Mouse (Mus musculus) forebrain, embryonic 11.5 days (tissue): ENCODE measurements around the gene Chrm1. TPM values are rescaled to one million over a fixed set of nuclear protein-coding genes. Genes with fewer than 3 reads are reported as not detected.

Experiments
- ATAC-seq: fragments of 200-750 bp; cut with Nextera tagmentation; replicated peaks from 2 replicates; pipeline ENCODE4 v1.8.0; 2017; ENCODE audit warnings: moderate TSS enrichment; ENCODE audit not compliant: low FRiP score
- DNase-seq: peaks from one replicate; pipeline ENCODE4 v3.0.0-alpha.2; 2017; ENCODE audit warnings: low spot score
- H3K27ac ChIP-seq: fragments of 300-500 bp; sonication (generic); 2 replicates; pipeline ENCODE4 v1.5.1; 2014; ENCODE audit warnings: low read depth, low read length
- H3K27me3 ChIP-seq: fragments of 300-500 bp; sonication (generic); 2 replicates; pipeline ENCODE4 v1.6.1; 2014; ENCODE audit warnings: mild to moderate bottlenecking, low read length, mixed read lengths; ENCODE audit not compliant: control insufficient read depth, insufficient read depth
- H3K36me3 ChIP-seq: fragments of 300-500 bp; sonication (generic); 2 replicates; pipeline ENCODE4 v1.6.1; 2014; ENCODE audit warnings: mild to moderate bottlenecking, low read length, moderate library complexity, mixed read lengths; ENCODE audit not compliant: control insufficient read depth, insufficient read depth
- H3K4me1 ChIP-seq: fragments of 300-500 bp; sonication (generic); replicated peaks from 2 replicates; pipeline ENCODE4 v1.6.1; 2014; ENCODE audit warnings: low read length, mixed read lengths; ENCODE audit not compliant: control insufficient read depth, insufficient read depth
- H3K4me2 ChIP-seq: fragments of 300-500 bp; sonication (generic); 2 replicates; pipeline ENCODE4 v1.6.1; 2014; ENCODE audit warnings: low read depth, mild to moderate bottlenecking, low read length, moderate library complexity, mixed read lengths; ENCODE audit not compliant: severe bottlenecking
- H3K4me3 ChIP-seq: fragments of 300-500 bp; sonication (generic); 2 replicates; pipeline ENCODE4 v1.5.1; 2014; ENCODE audit warnings: low read depth, low read length
- H3K9ac ChIP-seq: fragments of 300-500 bp; sonication (generic); 2 replicates; pipeline ENCODE4 v1.6.1; 2014; ENCODE audit warnings: low read length
- H3K9me3 ChIP-seq: fragments of 300-500 bp; sonication (generic); 2 replicates; pipeline ENCODE4 v1.6.1; 2016; ENCODE audit warnings: low read length, mixed read lengths; ENCODE audit not compliant: control insufficient read depth
- WGBS: fragments of 180-500 bp; shearing (Covaris S2); extraction: QIAGEN DNeasy Blood & Tissue Kit; methylation state at CpG from one replicate; pipeline ENCODE4 v1.1.7; 2014; 5-methylcytosine and 5-hydroxymethylcytosine counted together
- polyA plus RNA-seq: library from polyadenylated mRNA; unstranded; fragments of >200 nt; fragmentation: Nextera tagmentation; extraction: Ambion mirVana; gene quantifications from 2 replicates; pipeline ENCODE4 v1.2.1, GENCODE M21; 2014

Chrm1 gene
- polyA plus RNA-seq, 1 experiment from 2014 or later = 0.13 TPM

- ATAC-seq (no peak), DNase-seq (no peak)
- no peak overlapping the region for H3K4me3 ChIP-seq
- no peaks in the 10 kb centered on the region for H3K27me3 ChIP-seq
- H3K4me2 ChIP-seq = no peak overlapping the region
- no peaks in the 10 kb centered on the region for H3K9me3 ChIP-seq
- no peaks in the 10 kb centered on the region for H3K4me1 ChIP-seq
- no peak overlapping the region for H3K9ac ChIP-seq
- H3K27ac ChIP-seq = no peak overlapping the region
- H3K36me3 ChIP-seq = no peaks in the 10 kb centered on the region
- WGBS = 78% methylated on average over 9 of the region's 9 CpGs
These were observed 36.1 kb downstream of the Chrm1 start for GRCm38 (mm10) chr19:8699652-8700051.

- DNase-seq (no peak), ATAC-seq (no peak)
- Histone ChIP-seq H3K36me3 (no peaks in the 10 kb centered on the region; the same call in 1 of the 2 replicates), H3K9ac (no peak overlapping the region), H3K4me3 (no peak overlapping the region), H3K27me3 (no peaks in the 10 kb centered on the region), H3K4me2 (no peak overlapping the region), H3K9me3 (no peaks in the 10 kb centered on the region), H3K27ac (no peak overlapping the region), H3K4me1 (no peaks in the 10 kb centered on the region)
- 76% methylated on average over 3 of the region's 3 CpGs for WGBS
These were observed 38.9 kb downstream of the Chrm1 start for GRCm38 (mm10) chr19:8702458-8702857.

- no peaks in the 10 kb centered on the region for H3K4me1 ChIP-seq
- no peak overlapping the region for H3K27ac ChIP-seq
- DNase-seq = no peak
- H3K9me3 ChIP-seq = no peaks in the 10 kb centered on the region
- H3K4me3 ChIP-seq = no peak overlapping the region
- 52% methylated on average over 3 of the region's 4 CpGs for WGBS
- ATAC-seq = no peak
- no peak overlapping the region for H3K4me2 ChIP-seq
- H3K9ac ChIP-seq = no peak overlapping the region
- H3K27me3 ChIP-seq = no peaks in the 10 kb centered on the region
- peaks cover 9% of the 10 kb centered on the region; the same call in 1 of the 2 replicates for H3K36me3 ChIP-seq
These were observed 40.0 kb downstream of the Chrm1 start for GRCm38 (mm10) chr19:8703571-8703970.

GRCm38 (mm10) chr19:8705026-8705708 is 41.6 kb downstream of the Chrm1 start:
- H3K9ac ChIP-seq = no peak overlapping the region
- H3K9me3 ChIP-seq = no peaks in the 10 kb centered on the region
- no peak for ATAC-seq
- H3K27me3 ChIP-seq = no peaks in the 10 kb centered on the region
- 75% methylated on average over 6 of the region's 6 CpGs for WGBS
- no peak for DNase-seq
- H3K4me1 ChIP-seq = no peaks in the 10 kb centered on the region
- H3K4me3 ChIP-seq = no peak overlapping the region
- peaks cover 18% of the 10 kb centered on the region for H3K36me3 ChIP-seq
- H3K4me2 ChIP-seq = no peak overlapping the region
- H3K27ac ChIP-seq = no peak overlapping the region

- H3K4me2 ChIP-seq = no peak overlapping the region
- ATAC-seq (no peak), DNase-seq (no peak)
- H3K27ac ChIP-seq = no peak overlapping the region
- no peaks in the 10 kb centered on the region for H3K9me3 ChIP-seq
- 87% methylated on average over 7 of the region's 7 CpGs for WGBS
- peaks cover 18% of the 10 kb centered on the region for H3K36me3 ChIP-seq
- no peaks in the 10 kb centered on the region; the same call in 1 of the 2 replicates for H3K4me1 ChIP-seq
- no peak overlapping the region for H3K9ac ChIP-seq
- H3K4me3 ChIP-seq = no peak overlapping the region
- no peaks in the 10 kb centered on the region for H3K27me3 ChIP-seq
These were observed 42.6 kb downstream of the Chrm1 start for GRCm38 (mm10) chr19:8706132-8706667.

GRCm38 (mm10) chr19:8706930-8707329 is 43.3 kb downstream of the Chrm1 start:
- Histone ChIP-seq H3K9ac (no peak overlapping the region), H3K9me3 (no peaks in the 10 kb centered on the region), H3K27ac (no peak overlapping the region), H3K36me3 (peaks cover 18% of the 10 kb centered on the region), H3K27me3 (no peaks in the 10 kb centered on the region), H3K4me3 (no peak overlapping the region), H3K4me2 (no peak overlapping the region), H3K4me1 (no peaks in the 10 kb centered on the region; the same call in 1 of the 2 replicates)
- no peak for DNase-seq
- 93% methylated on average over 7 of the region's 7 CpGs for WGBS
- ATAC-seq = no peak

- H3K4me3 ChIP-seq = no peak overlapping the region
- no peak for DNase-seq
- no peaks in the 10 kb centered on the region for H3K9me3 ChIP-seq
- H3K4me1 ChIP-seq = no peaks in the 10 kb centered on the region; the same call in 1 of the 2 replicates
- H3K27me3 ChIP-seq = no peaks in the 10 kb centered on the region
- H3K27ac ChIP-seq = no peak overlapping the region
- no peak for ATAC-seq
- H3K36me3 ChIP-seq = peaks cover 18% of the 10 kb centered on the region
- H3K4me2 ChIP-seq = no peak overlapping the region
- WGBS = 93% methylated on average over 8 of the region's 8 CpGs
- no peak overlapping the region for H3K9ac ChIP-seq
These were observed 45.4 kb downstream of the Chrm1 start for GRCm38 (mm10) chr19:8708954-8709353.

GRCm38 (mm10) chr19:8710057-8710456 is 46.5 kb downstream of the Chrm1 start:
- no peak overlapping the region for H3K4me2 ChIP-seq
- no peaks in the 10 kb centered on the region for H3K27me3 ChIP-seq
- H3K4me3 ChIP-seq = no peak overlapping the region
- no peak overlapping the region for H3K27ac ChIP-seq
- peaks cover 2% of the 10 kb centered on the region; the same call in 1 of the 2 replicates for H3K4me1 ChIP-seq
- no peak overlapping the region for H3K9ac ChIP-seq
- peaks cover 18% of the 10 kb centered on the region for H3K36me3 ChIP-seq
- WGBS = 97% methylated on average over 2 of the region's 2 CpGs
- H3K9me3 ChIP-seq = no peaks in the 10 kb centered on the region
- ATAC-seq = no peak
- no peak for DNase-seq

- Histone ChIP-seq H3K9me3 (no peaks in the 10 kb centered on the region), H3K4me1 (peaks cover 2% of the 10 kb centered on the region; the same call in 1 of the 2 replicates), H3K4me2 (peak overlapping the region; percentile 59), H3K9ac (peak overlapping the region; percentile 94), H3K4me3 (peak overlapping the region; percentile 89), H3K36me3 (peaks cover 18% of the 10 kb centered on the region), H3K27me3 (no peaks in the 10 kb centered on the region), H3K27ac (no peak overlapping the region)
- DNase-seq (no peak), ATAC-seq (no peak)
- WGBS = 87% methylated on average over 4 of the region's 4 CpGs
These were observed 47.9 kb downstream of the Chrm1 start for GRCm38 (mm10) chr19:8711506-8711905.
